Comparison of ENCODE assay signal across 8 mouse cellular contexts in genomic region chr2:90904076-90904855, GRCm38 (mm10). TPM values are rescaled to one million over a fixed set of nuclear protein-coding genes. Genes with fewer than 3 reads are reported as not detected.
A peak's percentile ranks its signal among the peaks of the same experiment; 100 is the strongest.
DNase-seq lines count a peak whose midpoint lies in the region; ATAC-seq and TF ChIP-seq lines count a peak whose summit lies in the region.

Gene Kbtbd4, plus strand, starts transcription at chr2:90904740.
Gene Ndufs3, minus strand, starts transcription at chr2:90904827.

- H3K4me3 ChIP-seq in heart, embryonic 12.5 days = peak within 1 kb of the TSS; percentile 95
- peak within 1 kb of the TSS; percentile 89 for H3K4me3 ChIP-seq in kidney, postnatal 0 days (replicated peaks; ENCODE audit: low read depth, low read length)
- H3K4me3 ChIP-seq in liver, embryonic 13.5 days (replicated peaks) = peak within 1 kb of the TSS; percentile 74
- peak within 1 kb of the TSS; percentile 75 for H3K4me3 ChIP-seq in stomach, embryonic 16.5 days (replicated peaks; ENCODE audit: low read length)

- DNase-seq in CD4-positive helper T cell, adult 2 months (ENCODE audit: low read depth, low spot score) = peak; percentile 92
- DNase-seq in brain, embryonic 18.5 days (ENCODE audit: low read depth, low spot score) = peak; percentile 75
- peak; percentile 95 for DNase-seq in kidney, postnatal 0 days (ENCODE audit: low spot score)
- peak; percentile 83 for DNase-seq in liver, embryonic 13.5 days
- peak; percentile 92 for DNase-seq in neural tube, embryonic 10.5 days (ENCODE audit: extremely low spot score, low spot score)

- peak within 1 kb of the TSS; percentile 95 for H3K27ac ChIP-seq in heart, embryonic 12.5 days (ENCODE audit: poor library complexity, severe bottlenecking)
- H3K27ac ChIP-seq in kidney, postnatal 0 days = peak within 1 kb of the TSS; percentile 95
- H3K27ac ChIP-seq in liver, embryonic 13.5 days = peak within 1 kb of the TSS; percentile 83
- H3K27ac ChIP-seq in stomach, embryonic 16.5 days (ENCODE audit: low read length) = peak within 1 kb of the TSS; percentile 90

- peaks cover 24% of the 10 kb centered on the region for H3K4me1 ChIP-seq in heart, embryonic 12.5 days (replicated peaks)
- 0 out of 2 replicates have a peak, but pooled peaks cover 12% of the 10 kb centered on the region for H3K4me1 ChIP-seq in kidney, postnatal 0 days (replicated peaks; ENCODE audit: insufficient read depth, low read length)
- H3K4me1 ChIP-seq in liver, embryonic 13.5 days (replicated peaks) = peaks cover 44% of the 10 kb centered on the region
- peaks cover 19% of the 10 kb centered on the region for H3K4me1 ChIP-seq in stomach, embryonic 16.5 days (ENCODE audit: control insufficient read depth, insufficient read depth, low read length)

- no peaks in the 10 kb centered on the region for H3K9me3 ChIP-seq in heart, embryonic 12.5 days (replicated peaks)
- no peaks in the 10 kb centered on the region for H3K9me3 ChIP-seq in kidney, postnatal 0 days (replicated peaks; ENCODE audit: low read length)
- no peaks in the 10 kb centered on the region for H3K9me3 ChIP-seq in liver, embryonic 13.5 days (replicated peaks)
- H3K9me3 ChIP-seq in stomach, embryonic 16.5 days (replicated peaks; ENCODE audit: control insufficient read depth, low read length) = no peaks in the 10 kb centered on the region

- no peaks in the 10 kb centered on the region for H3K27me3 ChIP-seq in heart, embryonic 12.5 days (replicated peaks)
- H3K27me3 ChIP-seq in kidney, postnatal 0 days (ENCODE audit: insufficient read depth, low read length) = no peaks in the 10 kb centered on the region
- no peaks in the 10 kb centered on the region for H3K27me3 ChIP-seq in liver, embryonic 13.5 days
- H3K27me3 ChIP-seq in stomach, embryonic 16.5 days (ENCODE audit: control insufficient read depth, insufficient read depth, low read length) = no peaks in the 10 kb centered on the region

- H3K36me3 ChIP-seq in heart, embryonic 12.5 days = peaks cover 60% of the 10 kb centered on the region
- peaks cover 21% of the 10 kb centered on the region for H3K36me3 ChIP-seq in kidney, postnatal 0 days (ENCODE audit: insufficient read depth, low read length)
- peaks cover 61% of the 10 kb centered on the region for H3K36me3 ChIP-seq in liver, embryonic 13.5 days
- peaks cover 5% of the 10 kb centered on the region; the same call in 1 of the 2 replicates for H3K36me3 ChIP-seq in stomach, embryonic 16.5 days (ENCODE audit: control insufficient read depth, insufficient read depth, low read length)

- TF ChIP-seq CTCF in kidney, postnatal 0 days (IDR thresholded peaks at IDR 0.05; ENCODE audit: low read depth) = 0 out of 2 replicates have a peak, but pooled peaks have one; percentile 3

- peak; percentile 99 for ATAC-seq in erythroid progenitor cell, adult 5-6 weeks (replicated peaks; ENCODE audit: low FRiP score, poor library complexity, severe bottlenecking)
- peak; percentile 92 for ATAC-seq in heart, embryonic 12.5 days (ENCODE audit: insufficient number of reproducible peaks, low FRiP score)
- peak; percentile 95 for ATAC-seq in kidney, postnatal 0 days (replicated peaks; ENCODE audit: low FRiP score, low read depth)
- ATAC-seq in liver, embryonic 13.5 days (ENCODE audit: low read depth) = peak; percentile 91
- ATAC-seq in stomach, embryonic 16.5 days (ENCODE audit: insufficient read depth, low FRiP score) = peak; percentile 90

- H3K4me2 ChIP-seq in heart, embryonic 12.5 days = peak within 1 kb of the TSS; percentile 89
- peak within 1 kb of the TSS; percentile 70 for H3K4me2 ChIP-seq in kidney, postnatal 0 days (ENCODE audit: low read length)
- peak within 1 kb of the TSS; percentile 79 for H3K4me2 ChIP-seq in liver, embryonic 13.5 days
- H3K4me2 ChIP-seq in stomach, embryonic 16.5 days (ENCODE audit: low read depth, low read length) = peak within 1 kb of the TSS; percentile 73

- WGBS in heart, embryonic 12.5 days = under 1% methylated on average over 43 of the region's 43 CpGs
- under 1% methylated on average over 43 of the region's 43 CpGs for WGBS in kidney, postnatal 0 days
- under 1% methylated on average over 43 of the region's 43 CpGs for WGBS in liver, embryonic 13.5 days (ENCODE audit: insufficient replicate concordance)
- WGBS in stomach, embryonic 16.5 days = under 1% methylated on average over 43 of the region's 43 CpGs

- peak within 1 kb of the TSS; percentile 98 for H3K9ac ChIP-seq in heart, embryonic 12.5 days
- H3K9ac ChIP-seq in kidney, postnatal 0 days (ENCODE audit: low read depth, low read length) = peak within 1 kb of the TSS; percentile 89
- peak within 1 kb of the TSS; percentile 88 for H3K9ac ChIP-seq in liver, embryonic 13.5 days
- peak within 1 kb of the TSS; percentile 94 for H3K9ac ChIP-seq in stomach, embryonic 16.5 days (ENCODE audit: low read length)

RNA-seq across cellular contexts. Expression of gene Kbtbd4, which starts in this region (rescaled TPM):
- 9.0 and 11.3 TPM in 2 replicates for total RNA-seq in erythroid progenitor cell, adult 5-6 weeks (2015; ENCODE audit: low replicate concordance)
- total RNA-seq in erythroid progenitor cell, adult 5-6 weeks (2017; ENCODE audit: low replicate concordance) = 6.2 and 8.1 TPM in 2 replicates
- 27.0 and 27.3 TPM in 2 replicates for polyA plus RNA-seq in heart, embryonic 12.5 days (2016; fragmentation: Nextera tagmentation; extraction: Ambion mirVana)
- 32.7 and 33.8 TPM in 2 replicates for polyA plus RNA-seq in kidney, postnatal 0 days (2015; fragmentation: Nextera tagmentation; extraction: Ambion mirVana)
- 17.5 and 21.0 TPM in 2 replicates for polyA plus RNA-seq in liver, embryonic 13.5 days (2015; fragmentation: Nextera tagmentation; extraction: Ambion mirVana)
- 29.7 and 32.4 TPM in 2 replicates for polyA plus RNA-seq in stomach, embryonic 16.5 days (2015; fragmentation: Nextera tagmentation; extraction: Ambion mirVana)

RNA-seq across cellular contexts. Expression of gene Ndufs3, which starts in this region (rescaled TPM):
- 54.1 and 60.9 TPM in 2 replicates for total RNA-seq in erythroid progenitor cell, adult 5-6 weeks (2015; ENCODE audit: low replicate concordance)
- total RNA-seq in erythroid progenitor cell, adult 5-6 weeks (2017; ENCODE audit: low replicate concordance) = 19.4 and 20.4 TPM in 2 replicates
- polyA plus RNA-seq in heart, embryonic 12.5 days (2016; fragmentation: Nextera tagmentation; extraction: Ambion mirVana) = 332 and 336 TPM in 2 replicates
- polyA plus RNA-seq in kidney, postnatal 0 days (2015; fragmentation: Nextera tagmentation; extraction: Ambion mirVana) = 322 and 331 TPM in 2 replicates
- 156 and 162 TPM in 2 replicates for polyA plus RNA-seq in liver, embryonic 13.5 days (2015; fragmentation: Nextera tagmentation; extraction: Ambion mirVana)
- 221 and 234 TPM in 2 replicates for polyA plus RNA-seq in stomach, embryonic 16.5 days (2015; fragmentation: Nextera tagmentation; extraction: Ambion mirVana)

Comparison
In these comparisons a context has a peak if more than half of its experiments do, and no peak if none do; other contexts are left out.
1. Peak in every context shown above with its lines: DNase-seq, ATAC-seq, H3K4me3 ChIP-seq and H3K27ac ChIP-seq.